In genomic region chr4:112288396-112288795, GRCm38 (mm10) we compare ENCODE assay signal across 18 mouse cellular contexts. TPM values are rescaled to one million over a fixed set of nuclear protein-coding genes. Genes with fewer than 3 reads are reported as not detected.
"Had no signal": no experiment of that assay in that cellular context is flagged by ENCODE, and none has a peak within 500 bp of the region (broad histone marks: within the 10 kb centered on the region; RNA-seq: fewer than 3 reads in every experiment).

No protein-coding gene starts in this region.

- H3K36me3 ChIP-seq: intestine, embryonic 15.5 days; limb, embryonic 15.5 days; liver, embryonic 13.5 days; midbrain, embryonic 12.5 days; stomach, embryonic 15.5 days had no signal

- H3K9ac ChIP-seq: intestine, embryonic 15.5 days; limb, embryonic 15.5 days; liver, embryonic 13.5 days; midbrain, embryonic 12.5 days; stomach, embryonic 15.5 days had no signal

- H3K4me1 ChIP-seq: intestine, embryonic 15.5 days; limb, embryonic 15.5 days; liver, embryonic 13.5 days; midbrain, embryonic 12.5 days; stomach, embryonic 15.5 days had no signal

- H3K4me3 ChIP-seq: intestine, embryonic 15.5 days; limb, embryonic 15.5 days; liver, embryonic 13.5 days; midbrain, embryonic 12.5 days; stomach, embryonic 15.5 days had no signal

- DNase-seq: kidney, adult 18-20 months; kidney, postnatal 14 days; liver, embryonic 13.5 days; right cerebral cortex, postnatal 4 days; thymus, postnatal 4 days had no signal

- H3K9me3 ChIP-seq: intestine, embryonic 15.5 days; liver, embryonic 13.5 days; stomach, embryonic 15.5 days had no signal

- H3K27ac ChIP-seq: intestine, embryonic 15.5 days; limb, embryonic 15.5 days; liver, embryonic 13.5 days; midbrain, embryonic 12.5 days; stomach, embryonic 15.5 days had no signal

- H3K27me3 ChIP-seq: intestine, embryonic 15.5 days; limb, embryonic 15.5 days; liver, embryonic 13.5 days; midbrain, embryonic 12.5 days; stomach, embryonic 15.5 days had no signal

- H3K4me2 ChIP-seq: intestine, embryonic 15.5 days; limb, embryonic 15.5 days; liver, embryonic 13.5 days; midbrain, embryonic 12.5 days; stomach, embryonic 15.5 days had no signal

- ATAC-seq: midbrain, embryonic 16.5 days had no signal

RNA-seq across cellular contexts. Expression of gene Skint3, which starts 56.4 kb away (rescaled TPM):
- total RNA-seq: layer of hippocampus, postnatal 25 days; left cerebral cortex, adult 8-10 months; left cerebral cortex, postnatal 25 days had no signal
- polyA plus RNA-seq: intestine, embryonic 15.5 days; kidney, embryonic 14.5 days; limb, embryonic 11.5 days; liver, embryonic 13.5 days; lung, embryonic 16.5 days; midbrain, embryonic 12.5 days; midbrain, embryonic 16.5 days; neural tube, embryonic 14.5 days; spleen, adult 2 months had no signal
